Mouse (Mus musculus) left cerebral cortex, adult 6 months (tissue): ENCODE data around the gene Siglecf. TPM values are rescaled to one million over a fixed set of nuclear protein-coding genes. Genes with fewer than 3 reads are reported as not detected.

Source experiments
- long read RNA-seq, 2 experiments: library from polyadenylated mRNA; unstranded; transcript quantifications; one replicate each; pipeline ENCODE4 v2.0.0; 2019 to 2020
- polyA plus RNA-seq: library from polyadenylated mRNA; unstranded; fragments of <200 nt; fragmentation: Nextera tagmentation; gene quantifications from 2 replicates; pipeline ENCODE4 v1.2.3, GENCODE M21; 2021

Siglecf gene
- 0.36 and 0.43 TPM in 2 replicates for polyA plus RNA-seq
- long read RNA-seq, experiment 1, partial matches to known transcripts: 1 of 3 reads
- long read RNA-seq, experiment 1, other reads (novel, unspliced or antisense): 0 of 3 reads
- long read RNA-seq, experiment 2: 0 reads

DNA sequence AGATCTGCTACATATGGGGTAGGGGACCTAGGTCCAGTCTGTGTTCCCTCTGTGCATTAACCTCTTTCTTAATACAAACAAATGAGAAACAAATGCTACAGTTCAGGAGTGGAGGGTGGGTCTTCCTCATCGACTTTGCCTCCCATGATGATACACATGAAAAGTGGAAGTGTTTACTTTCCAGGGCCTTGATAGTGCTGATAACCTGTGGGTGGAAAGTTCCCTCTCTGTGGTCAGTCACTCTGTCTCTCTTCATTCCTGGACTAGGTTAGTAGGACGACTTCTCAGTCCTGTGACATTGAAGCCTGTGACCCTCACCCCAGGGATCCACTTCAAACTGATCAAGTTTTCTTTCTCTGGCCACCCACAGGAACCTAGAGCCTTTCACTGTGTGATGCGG lies at the start of gene Siglecf:
TSS of gene Siglecf (plus strand) at position 188 of the 400 bp plus-strand sequence.

GRCm38 (mm10) chr7:43313013-43313428 lies 38.1 kb upstream of the Siglecf start, which contains the start of gene Zfp715:
Gene Zfp715 (minus strand): TSS chr7:43313294.

GRCm38 (mm10) chr7:43408131-43408553 lies 57.0 kb downstream of the Siglecf start, which contains the start of gene Siglecg:
Gene Siglecg (plus strand): TSS chr7:43408204.

Other genes with a start within 250 kb of the Siglecf start
- not detected in 2 replicates for gene Zfp936, start 237.1 kb upstream of the Siglecf start, polyA plus RNA-seq
- 4.8 and 6.4 TPM in 2 replicates for gene Zfp715, start 38.0 kb upstream of the Siglecf start, polyA plus RNA-seq
- not detected in 2 replicates for gene Siglecg, start 56.9 kb downstream of the Siglecf start, polyA plus RNA-seq
- not detected in 2 replicates for gene Lim2, start 76.3 kb downstream of the Siglecf start, polyA plus RNA-seq
- gene Nkg7, start 85.7 kb downstream of the Siglecf start, polyA plus RNA-seq: 0.43 and 0.44 TPM in 2 replicates
- gene Cldnd2, start 89.4 kb downstream of the Siglecf start, polyA plus RNA-seq: not detected in 2 replicates
- 180 and 198 TPM in 2 replicates for gene Etfb, start 92.7 kb downstream of the Siglecf start, polyA plus RNA-seq
- gene Gm45233, start 92.8 kb downstream of the Siglecf start, polyA plus RNA-seq: 0.69 TPM in 1 of 2 replicates, not detected in the other
- 1.1 and 2.6 TPM in 2 replicates for gene Vsig10l, start 111.8 kb downstream of the Siglecf start, polyA plus RNA-seq
- gene Iglon5, start 138.7 kb downstream of the Siglecf start, polyA plus RNA-seq: 1.9 and 3.0 TPM in 2 replicates
- not detected in 2 replicates for gene 4931406B18Rik, start 154.6 kb downstream of the Siglecf start, polyA plus RNA-seq
- 4.9 and 5.2 TPM in 2 replicates for gene Cd33, start 193.1 kb downstream of the Siglecf start, polyA plus RNA-seq
- gene Zfp658, start 210.9 kb downstream of the Siglecf start, polyA plus RNA-seq: 1.2 and 1.6 TPM in 2 replicates
- 5.4 and 5.5 TPM in 2 replicates for gene Zfp719, start 228.3 kb downstream of the Siglecf start, polyA plus RNA-seq